Mouse (Mus musculus): Measurements from ENCODE around the gene Olfr198.
"Not testable (repeated sequence)": the region's sequence is repeated elsewhere in the genome, so short reads cannot be mapped to it uniquely, and the experiment has no call there.

DNA sequence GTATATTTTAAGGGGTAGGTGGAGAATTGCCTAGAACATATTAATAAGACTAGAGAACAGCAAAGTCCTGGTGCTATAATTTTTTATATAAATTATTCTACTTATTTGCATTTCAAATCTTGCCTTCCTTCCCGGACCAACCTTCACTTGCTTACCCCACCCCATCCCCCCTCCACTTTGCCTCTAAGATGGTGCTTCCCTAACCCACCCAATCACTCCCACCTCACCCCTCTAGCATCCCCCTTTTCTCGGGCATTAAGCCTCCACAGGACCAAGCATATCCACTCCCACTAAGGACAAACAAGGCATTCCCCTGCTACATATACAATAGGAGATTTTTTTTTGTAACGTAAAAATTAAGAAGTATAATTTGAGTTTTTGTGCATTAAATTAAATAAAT, 14.5 kb upstream of the Olfr198 start:
- TF ChIP-seq CTCF (IDR thresholded peaks at IDR 0.05; ENCODE audit: extremely low read depth, insufficient read depth, insufficient read length, insufficient replicate concordance); POLR2A (IDR thresholded peaks at IDR 0.05; ENCODE audit: low read depth, low read length): not testable (repeated sequence)

Data from spleen, adult 2 months (tissue).